Mouse (Mus musculus) heart, embryonic 12.5 days (tissue): ENCODE measurements around the gene Pnmal2. TPM values are rescaled to one million over a fixed set of nuclear protein-coding genes. Genes with fewer than 3 reads are reported as not detected.

Source experiments
- ATAC-seq: fragments of 200-750 bp; cut with Nextera tagmentation; 2 replicates; pipeline ENCODE4 v1.8.0; 2017; ENCODE audit warnings: moderate TSS enrichment, moderate library complexity; ENCODE audit not compliant: insufficient number of reproducible peaks, low FRiP score
- H3K27ac ChIP-seq: fragments of 300-500 bp; sonication (generic); 2 replicates; pipeline ENCODE4 v1.5.1; 2016; ENCODE audit warnings: mild to moderate bottlenecking, moderate library complexity; ENCODE audit not compliant: poor library complexity, severe bottlenecking
- H3K27me3 ChIP-seq: fragments of 300-500 bp; sonication (generic); replicated peaks from 2 replicates; pipeline ENCODE4 v1.6.1; 2016; ENCODE audit warnings: mild to moderate bottlenecking, moderate library complexity
- H3K36me3 ChIP-seq: fragments of 300-500 bp; sonication (generic); 2 replicates; pipeline ENCODE4 v1.6.1; 2016; ENCODE audit warnings: mild to moderate bottlenecking, moderate library complexity
- H3K4me1 ChIP-seq: fragments of 300-500 bp; sonication (generic); replicated peaks from 2 replicates; pipeline ENCODE4 v1.6.1; 2016; ENCODE audit warnings: mild to moderate bottlenecking
- H3K4me2 ChIP-seq: fragments of 300-500 bp; sonication (generic); 2 replicates; pipeline ENCODE4 v1.6.1; 2016; ENCODE audit warnings: mild to moderate bottlenecking, moderate library complexity
- H3K4me3 ChIP-seq: fragments of 300-500 bp; sonication (generic); 2 replicates; pipeline ENCODE4 v1.5.1; 2016; ENCODE audit warnings: mild to moderate bottlenecking
- H3K9ac ChIP-seq: fragments of 300-500 bp; sonication (generic); 2 replicates; pipeline ENCODE4 v1.6.1; 2016; ENCODE audit warnings: mild to moderate bottlenecking, moderate library complexity
- H3K9me3 ChIP-seq: fragments of 300-500 bp; sonication (generic); replicated peaks from 2 replicates; pipeline ENCODE4 v1.6.1; 2016; ENCODE audit warnings: mild to moderate bottlenecking, moderate library complexity
- WGBS: fragments of 180-500 bp; shearing (Covaris S2); methylation state at CpG from one replicate; pipeline ENCODE4 v1.1.7; 2016; 5-methylcytosine and 5-hydroxymethylcytosine counted together
- polyA plus RNA-seq: library from polyadenylated mRNA; unstranded; fragments of >200 nt; fragmentation: Nextera tagmentation; extraction: Ambion mirVana; gene quantifications from 2 replicates; pipeline ENCODE4 v1.2.1, GENCODE M21; 2016

The Pnmal2 gene
- polyA plus RNA-seq, 1 experiment from 2014 or later = 4.2 TPM

GRCm38 (mm10) chr7:16988405-16988804 lies 43.9 kb downstream of the Pnmal2 start:
- H3K4me2 ChIP-seq = no peak overlapping the region
- H3K9ac ChIP-seq = no peak overlapping the region
- H3K27me3 ChIP-seq = no peaks in the 10 kb centered on the region
- H3K36me3 ChIP-seq = no peaks in the 10 kb centered on the region
- no peak overlapping the region for H3K27ac ChIP-seq
- 53% methylated on average over 3 of the region's 3 CpGs for WGBS
- H3K4me3 ChIP-seq = no peak overlapping the region
- no peak for ATAC-seq
- peaks cover 44% of the 10 kb centered on the region for H3K4me1 ChIP-seq
- H3K9me3 ChIP-seq = 0 out of 2 replicates have a peak, but pooled peaks cover 2% of the 10 kb centered on the region

- Histone ChIP-seq H3K36me3 (peaks cover 4% of the 10 kb centered on the region), H3K4me2 (peak overlapping the region; percentile 33), H3K27me3 (no peaks in the 10 kb centered on the region), H3K9ac (no peak overlapping the region), H3K4me1 (peaks cover 51% of the 10 kb centered on the region), H3K9me3 (0 out of 2 replicates have a peak, but pooled peaks cover 2% of the 10 kb centered on the region), H3K27ac (peak overlapping the region; percentile 85), H3K4me3 (no peak overlapping the region)
- no peak for ATAC-seq
- WGBS = 30% methylated on average over 15 of the region's 15 CpGs
These were observed 45.7 kb downstream of the Pnmal2 start for GRCm38 (mm10) chr7:16990006-16990744.

- WGBS = 57% methylated on average over 18 of the region's 18 CpGs
- peaks cover 21% of the 10 kb centered on the region for H3K36me3 ChIP-seq
- peak overlapping the region; percentile 36 for H3K4me2 ChIP-seq
- H3K27me3 ChIP-seq = no peaks in the 10 kb centered on the region
- 0 out of 2 replicates have a peak overlapping the region, but pooled peaks have one; percentile 3 for H3K9ac ChIP-seq
- peak overlapping the region; percentile 85 for H3K27ac ChIP-seq
- H3K9me3 ChIP-seq = 0 out of 2 replicates have a peak, but pooled peaks cover 2% of the 10 kb centered on the region
- peak; percentile 67 for ATAC-seq
- H3K4me1 ChIP-seq = peaks cover 61% of the 10 kb centered on the region
- no peak overlapping the region for H3K4me3 ChIP-seq
These were observed 47.4 kb downstream of the Pnmal2 start for GRCm38 (mm10) chr7:16991681-16992450.

GRCm38 (mm10) chr7:16992451-16992807 lies 47.9 kb downstream of the Pnmal2 start, which contains the start of gene Ccdc8:
Gene Ccdc8 (plus strand): TSS chr7:16992708.
- ATAC-seq = no peak
- H3K9me3 ChIP-seq = 0 out of 2 replicates have a peak, but pooled peaks cover 2% of the 10 kb centered on the region
- peak within 1 kb of the TSS; percentile 79 for H3K4me3 ChIP-seq
- H3K9ac ChIP-seq = peak within 1 kb of the TSS; percentile 95; the same call in 1 of the 2 replicates
- WGBS = 94% methylated on average over 5 of the region's 5 CpGs
- peaks cover 27% of the 10 kb centered on the region for H3K36me3 ChIP-seq
- H3K4me2 ChIP-seq = peak within 1 kb of the TSS; percentile 91
- H3K4me1 ChIP-seq = peaks cover 64% of the 10 kb centered on the region
- H3K27me3 ChIP-seq = no peaks in the 10 kb centered on the region
- peak within 1 kb of the TSS; percentile 90 for H3K27ac ChIP-seq

GRCm38 (mm10) chr7:16993651-16994399 lies 49.3 kb downstream of the Pnmal2 start:
- H3K4me1 ChIP-seq = peaks cover 70% of the 10 kb centered on the region
- H3K36me3 ChIP-seq = peaks cover 40% of the 10 kb centered on the region
- 0 out of 2 replicates have a peak, but pooled peaks cover 2% of the 10 kb centered on the region for H3K9me3 ChIP-seq
- H3K4me2 ChIP-seq = peak overlapping the region; percentile 91
- H3K27me3 ChIP-seq = no peaks in the 10 kb centered on the region
- H3K27ac ChIP-seq = peak overlapping the region; percentile 90
- ATAC-seq = peak; percentile 94
- WGBS = under 1% methylated on average over 27 of the region's 27 CpGs
- H3K9ac ChIP-seq = peak overlapping the region; percentile 95
- H3K4me3 ChIP-seq = peak overlapping the region; percentile 79

GRCm38 (mm10) chr7:16994400-16994799 lies 49.9 kb downstream of the Pnmal2 start:
- Histone ChIP-seq H3K36me3 (peaks cover 46% of the 10 kb centered on the region), H3K4me3 (peak overlapping the region; percentile 79), H3K9ac (peak overlapping the region; percentile 95), H3K27ac (peak overlapping the region; percentile 90), H3K27me3 (no peaks in the 10 kb centered on the region), H3K4me1 (peaks cover 74% of the 10 kb centered on the region), H3K9me3 (0 out of 2 replicates have a peak, but pooled peaks cover 2% of the 10 kb centered on the region), H3K4me2 (peak overlapping the region; percentile 91)
- 1% methylated on average over 20 of the region's 20 CpGs for WGBS
- ATAC-seq = no peak

GRCm38 (mm10) chr7:16995345-16995744 lies 50.9 kb downstream of the Pnmal2 start:
- peak overlapping the region; percentile 79 for H3K4me3 ChIP-seq
- no peak for ATAC-seq
- 0 out of 2 replicates have a peak overlapping the region, but pooled peaks have one; percentile 20 for H3K27ac ChIP-seq
- H3K27me3 ChIP-seq = no peaks in the 10 kb centered on the region
- peaks cover 70% of the 10 kb centered on the region for H3K4me1 ChIP-seq
- H3K36me3 ChIP-seq = peaks cover 54% of the 10 kb centered on the region
- peak overlapping the region; percentile 95 for H3K9ac ChIP-seq
- no peaks in the 10 kb centered on the region for H3K9me3 ChIP-seq
- WGBS = 90% methylated on average over 4 of the region's 4 CpGs
- H3K4me2 ChIP-seq = peak overlapping the region; percentile 91

Other genes starting within 250 kb of the Pnmal2 start
- not detected in 2 replicates for gene Ceacam9, start 222.8 kb upstream of the Pnmal2 start, polyA plus RNA-seq
- 208 and 210 TPM in 2 replicates for gene Ap2s1, start 206.3 kb upstream of the Pnmal2 start, polyA plus RNA-seq
- gene Slc1a5, start 163.3 kb upstream of the Pnmal2 start, polyA plus RNA-seq = 50.8 and 52.0 TPM in 2 replicates
- gene Strn4, start 128.8 kb upstream of the Pnmal2 start, polyA plus RNA-seq = 97.4 and 103 TPM in 2 replicates
- 37.6 and 37.8 TPM in 2 replicates for gene Fkrp, start 128.0 kb upstream of the Pnmal2 start, polyA plus RNA-seq
- 10.8 and 11.8 TPM in 2 replicates for gene Prkd2, start 101.8 kb upstream of the Pnmal2 start, polyA plus RNA-seq
- 14.3 and 15.2 TPM in 2 replicates for gene Dact3, start 69.4 kb upstream of the Pnmal2 start, polyA plus RNA-seq
- 2.3 and 4.3 TPM in 2 replicates for gene Gng8, start 52.9 kb upstream of the Pnmal2 start, polyA plus RNA-seq
- gene Ptgir, start 38.2 kb upstream of the Pnmal2 start, polyA plus RNA-seq = 0.28 and 0.34 TPM in 2 replicates
- gene Calm3, start 20.6 kb upstream of the Pnmal2 start, polyA plus RNA-seq = 83.6 and 95.0 TPM in 2 replicates
- 0.14 and 0.28 TPM in 2 replicates for gene Pnmal1, start 15.0 kb downstream of the Pnmal2 start, polyA plus RNA-seq
- 0.14 and 0.15 TPM in 2 replicates for gene Gm42372, start 38.4 kb downstream of the Pnmal2 start, polyA plus RNA-seq
- gene Ccdc8, start 48.0 kb downstream of the Pnmal2 start, polyA plus RNA-seq = 19.6 and 29.4 TPM in 2 replicates
- gene Ppp5c, start 83.2 kb downstream of the Pnmal2 start, polyA plus RNA-seq = 87.3 and 91.9 TPM in 2 replicates
- 36.8 and 38.2 TPM in 2 replicates for gene Hif3a, start 117.7 kb downstream of the Pnmal2 start, polyA plus RNA-seq
- gene Psg16, start 129.4 kb downstream of the Pnmal2 start, polyA plus RNA-seq = 0.06 and 0.14 TPM in 2 replicates
- gene Ceacam3, start 205.6 kb downstream of the Pnmal2 start, polyA plus RNA-seq = not detected in 2 replicates